Mouse (Mus musculus): ENCODE results near the gene Cenpw.

GRCm38 (mm10) chr10:30199501-30199900, 859 bp downstream of the Cenpw start:
- TF ChIP-seq POLR2A (IDR thresholded peaks at IDR 0.05; ENCODE audit: borderline replicate concordance, extremely low read depth, low read depth, low read length) (no peak), CTCF (IDR thresholded peaks at IDR 0.05; ENCODE audit: insufficient read depth, low read length) (no peak)

All from lung, adult 2 months (tissue).